Mouse (Mus musculus): ENCODE data around the gene Eme1.
A peak's percentile ranks its signal among the peaks of the same experiment; 100 is the strongest.

Eme1 gene

DNA sequence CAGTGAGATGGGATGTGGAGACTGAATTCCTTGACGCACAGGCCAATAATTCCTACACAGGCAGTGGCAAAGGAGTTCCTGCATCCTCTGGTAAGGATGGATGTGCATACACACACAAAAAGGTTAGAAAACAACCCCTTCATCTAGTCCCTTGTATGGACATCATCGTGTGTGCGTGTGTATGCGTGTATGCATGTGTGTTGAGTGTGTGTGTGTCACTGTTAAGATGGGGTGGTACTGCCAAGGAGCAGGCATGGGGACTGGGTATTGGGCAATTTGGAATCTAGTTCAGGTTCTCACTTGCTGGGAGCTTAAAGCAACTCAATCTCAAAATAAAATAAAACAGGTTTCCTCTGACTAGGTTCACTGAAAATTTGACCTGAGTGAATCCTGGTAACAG lies 7.3 kb downstream of the Eme1 start:
- DNase-seq (ENCODE audit: low read depth, low spot score), result no peak

DNA sequence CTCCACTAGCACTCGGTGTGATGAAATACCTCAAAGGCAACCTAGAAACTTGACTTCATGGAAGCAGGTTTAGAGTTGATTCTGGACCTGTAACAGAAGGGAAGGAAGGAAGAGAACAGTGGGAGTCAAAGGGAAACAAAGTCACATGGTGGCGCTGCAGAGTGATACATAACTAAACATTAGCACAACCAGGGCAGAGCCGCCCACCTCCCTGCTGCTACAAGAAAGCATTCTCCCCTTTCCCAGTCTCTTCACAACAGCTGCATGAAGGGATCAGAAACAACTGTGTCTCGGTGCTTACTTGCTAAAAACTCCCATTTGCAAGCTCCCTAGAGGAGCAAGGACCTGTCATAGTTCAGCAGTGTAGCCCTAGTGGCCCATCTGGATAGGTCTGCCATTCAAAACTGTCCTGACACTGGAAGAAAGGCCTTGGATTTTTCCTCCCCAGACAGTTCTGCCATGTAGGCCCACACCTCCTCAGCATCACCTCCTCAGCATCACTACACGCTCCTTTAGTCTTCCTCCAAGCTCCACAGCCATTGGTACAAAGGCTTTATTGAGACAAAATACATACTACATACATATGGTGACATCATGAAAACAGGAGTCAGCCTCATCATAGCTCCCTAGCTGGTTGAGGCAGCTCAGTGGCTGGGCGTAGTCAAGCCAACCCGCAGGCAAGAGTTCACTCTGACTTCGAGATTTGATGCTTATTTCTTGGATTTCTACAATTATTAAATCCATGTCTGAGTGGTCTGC lies 9.1 kb downstream of the Eme1 start:
- peak; percentile 34 for DNase-seq (ENCODE audit: low read depth, low spot score)

DNA sequence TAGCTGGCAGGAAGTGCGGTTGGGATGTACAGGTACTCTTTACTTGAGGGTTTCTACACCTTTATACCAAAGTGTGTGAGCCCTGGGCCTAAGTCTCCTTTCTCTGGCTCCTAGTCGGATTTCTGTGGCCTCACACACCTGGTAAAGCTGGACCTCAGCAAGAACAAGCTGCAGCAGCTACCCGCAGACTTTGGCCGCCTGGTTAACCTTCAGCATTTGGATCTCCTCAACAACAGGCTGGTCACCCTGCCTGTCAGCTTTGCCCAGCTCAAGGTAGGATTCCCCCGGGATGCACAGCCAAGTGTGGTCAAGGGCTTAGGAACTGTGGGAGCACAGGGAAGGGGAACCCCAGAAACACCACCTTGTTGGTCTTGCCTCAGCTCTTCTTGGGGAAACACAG lies 19.3 kb downstream of the Eme1 start:
- no peak for DNase-seq (ENCODE audit: low read depth, low spot score)

DNA sequence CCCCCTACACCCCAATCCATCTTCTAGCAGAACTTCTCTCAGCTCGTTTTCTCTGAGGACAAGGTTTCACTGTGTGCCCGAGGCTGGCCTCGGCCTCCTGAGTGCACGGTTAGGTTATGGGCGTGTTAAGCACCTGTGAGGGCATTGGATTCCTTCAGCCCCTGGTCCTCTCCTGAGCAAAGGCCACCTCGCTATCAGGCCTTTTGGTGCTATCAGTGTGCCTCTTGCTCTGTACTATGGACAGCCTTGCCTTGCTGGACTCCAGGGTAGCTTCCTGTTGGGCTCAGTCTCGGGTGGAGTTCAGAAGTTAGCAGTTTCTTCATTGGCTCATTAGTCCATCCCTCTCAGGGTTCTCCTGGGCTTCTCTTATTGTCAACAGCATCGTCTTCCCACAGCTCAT lies 20.8 kb downstream of the Eme1 start:
- DNase-seq (ENCODE audit: low read depth, low spot score), result no peak

DNA sequence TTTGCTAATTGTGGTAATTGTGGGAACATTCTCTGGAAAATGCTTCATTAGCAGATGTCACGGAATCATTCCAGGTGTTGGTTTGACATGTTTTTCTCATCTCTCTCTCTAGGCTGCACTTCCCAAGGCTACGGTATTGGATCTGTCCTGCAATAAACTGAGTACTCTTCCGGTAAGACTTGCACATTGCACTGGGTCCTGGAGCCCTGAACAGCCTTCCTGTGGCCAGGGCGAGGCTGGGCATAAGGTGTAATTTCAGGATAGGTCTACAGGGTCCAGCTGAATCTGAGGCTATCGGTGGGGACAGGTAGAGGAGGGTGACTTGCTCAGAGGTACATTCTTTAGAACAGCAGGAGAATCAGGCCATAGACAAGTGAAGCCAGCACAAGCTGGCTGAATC lies 21.8 kb downstream of the Eme1 start:
- no peak for DNase-seq (ENCODE audit: low read depth, low spot score)

DNA sequence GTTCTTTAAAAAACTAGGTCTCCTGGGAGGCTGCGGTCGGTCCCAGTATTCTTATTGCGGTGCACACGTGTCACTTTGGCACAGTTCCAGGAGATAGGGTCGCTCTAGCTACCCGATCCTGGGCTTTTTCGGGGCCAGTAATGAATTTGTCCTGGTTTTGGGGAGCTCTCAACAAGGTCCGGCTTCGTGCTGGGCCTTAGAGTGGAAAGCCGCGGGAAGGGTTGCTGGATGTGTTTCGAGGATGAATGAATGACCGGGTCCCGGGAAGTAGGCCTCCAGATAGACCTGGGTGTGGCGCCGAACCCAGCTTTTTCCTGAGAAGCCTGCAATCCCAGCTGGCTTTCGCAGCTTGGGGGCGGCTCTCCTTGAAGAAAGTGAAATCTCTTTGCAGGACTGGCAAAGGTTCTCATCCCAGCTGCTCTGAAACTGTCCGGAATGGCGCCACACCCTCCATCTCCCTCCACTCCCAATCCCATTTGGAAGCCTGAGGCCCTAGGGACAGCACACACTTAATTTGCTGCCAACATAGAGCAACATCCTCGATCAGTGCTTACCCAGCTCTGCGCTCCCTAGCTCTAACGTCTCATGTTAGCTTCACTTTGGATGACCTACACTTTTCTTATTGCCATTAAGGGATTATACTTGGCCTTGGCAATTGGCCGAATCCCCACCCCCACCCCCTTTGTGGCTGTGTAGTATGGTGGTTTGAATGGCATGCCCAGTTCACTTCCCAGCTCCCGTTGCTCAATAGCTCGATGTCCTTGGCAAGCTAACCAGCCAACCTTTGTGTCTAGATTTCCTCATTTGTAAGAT lies 23.4 kb downstream of the Eme1 start:
- no peak for DNase-seq (ENCODE audit: low read depth, low spot score)

DNA sequence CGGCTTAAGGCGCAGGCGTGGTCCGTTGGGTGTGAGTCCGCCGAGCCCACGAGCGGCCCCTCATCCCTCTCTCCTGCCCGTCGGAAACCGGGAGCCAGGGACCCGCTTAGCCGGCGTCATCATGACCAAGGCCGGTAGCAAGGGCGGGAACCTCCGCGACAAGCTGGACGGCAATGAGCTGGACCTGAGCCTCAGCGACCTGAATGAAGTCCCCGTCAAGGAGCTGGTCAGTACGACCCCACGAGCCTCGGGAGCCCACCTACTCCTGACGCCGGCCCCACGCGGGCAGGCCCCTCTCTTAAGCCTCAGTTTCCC lies 23.9 kb downstream of the Eme1 start:
- DNase-seq (ENCODE audit: low read depth, low spot score), result no peak

DNA sequence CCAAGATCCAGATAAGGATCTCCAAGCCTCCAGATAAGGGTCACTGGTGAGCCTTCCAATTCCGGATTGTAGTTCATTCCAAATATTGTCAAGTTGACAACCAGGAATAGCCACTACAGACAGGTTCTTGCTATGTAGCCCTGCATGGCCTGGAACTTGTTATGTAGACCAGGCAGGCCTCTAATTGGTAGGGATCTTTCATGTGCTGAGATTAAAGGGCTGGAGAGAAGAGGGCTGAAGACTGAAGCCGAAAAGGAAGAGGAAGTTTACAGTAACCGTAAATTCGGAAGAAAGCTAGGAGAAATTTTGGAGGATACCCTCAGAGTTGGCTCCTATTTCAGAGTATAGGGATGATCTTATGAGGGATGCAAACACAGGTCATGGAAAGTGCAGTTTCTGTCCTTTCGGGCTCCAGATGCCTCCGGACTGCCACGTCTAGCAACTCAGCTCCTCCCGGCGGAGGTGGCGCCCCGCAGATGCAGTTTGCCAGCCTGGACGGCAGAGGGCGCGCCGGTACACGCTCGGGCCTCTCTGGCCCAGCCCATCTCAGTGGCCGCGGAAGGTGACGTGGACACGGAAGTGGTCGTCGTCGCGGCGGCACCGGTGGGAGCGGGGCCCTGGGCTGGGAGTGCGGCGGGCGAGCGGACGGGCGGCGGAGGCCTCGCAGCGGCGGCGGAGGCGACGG lies 24.4 kb downstream of the Eme1 start, which contains the start of gene Lrrc59:
Lrrc59 (plus strand) TSS at position 569 of the 685 bp plus-strand sequence.
- peak; percentile 60 for DNase-seq (ENCODE audit: low read depth, low spot score)

DNA sequence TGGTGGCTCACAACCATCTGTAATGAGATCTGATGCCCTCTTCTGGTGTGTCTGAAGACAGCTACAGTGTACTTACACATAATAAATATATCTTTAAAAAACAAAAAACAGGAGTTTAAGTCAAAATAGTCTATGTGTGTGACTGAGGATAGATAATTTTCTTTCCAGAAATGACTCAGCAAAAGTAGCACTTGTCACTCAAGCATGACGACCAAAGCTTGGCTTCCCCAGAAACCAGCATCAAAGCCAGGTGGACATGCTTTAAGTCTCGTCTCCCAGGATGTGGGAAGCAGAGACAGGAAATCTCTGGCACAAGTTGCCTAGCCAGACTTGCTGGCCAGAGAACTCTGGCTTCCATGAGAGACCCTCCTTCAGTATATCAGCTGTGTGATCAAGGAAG lies 31.6 kb downstream of the Eme1 start:
- DNase-seq (ENCODE audit: low read depth, low spot score), result no peak

DNA sequence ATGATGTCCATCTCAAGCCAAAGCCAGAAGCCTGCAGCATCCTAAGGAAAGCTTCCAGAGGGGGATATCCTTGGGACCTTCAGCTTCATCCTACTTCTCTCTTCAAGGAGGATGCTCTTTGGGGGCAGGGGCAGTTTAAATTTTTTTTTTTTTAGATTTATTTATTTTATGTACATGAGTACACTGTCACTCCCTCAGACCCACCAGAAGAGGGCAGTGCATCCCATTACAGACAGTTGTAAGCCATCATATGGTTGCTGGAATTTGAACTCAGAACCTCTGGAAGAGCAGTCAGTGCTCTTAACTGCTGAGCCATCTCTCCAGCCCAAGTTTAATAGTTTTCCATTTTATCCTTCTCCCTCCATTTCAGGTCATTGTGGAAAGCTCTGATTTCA lies 32.3 kb downstream of the Eme1 start:
- DNase-seq (ENCODE audit: low read depth, low spot score), result no peak

DNA sequence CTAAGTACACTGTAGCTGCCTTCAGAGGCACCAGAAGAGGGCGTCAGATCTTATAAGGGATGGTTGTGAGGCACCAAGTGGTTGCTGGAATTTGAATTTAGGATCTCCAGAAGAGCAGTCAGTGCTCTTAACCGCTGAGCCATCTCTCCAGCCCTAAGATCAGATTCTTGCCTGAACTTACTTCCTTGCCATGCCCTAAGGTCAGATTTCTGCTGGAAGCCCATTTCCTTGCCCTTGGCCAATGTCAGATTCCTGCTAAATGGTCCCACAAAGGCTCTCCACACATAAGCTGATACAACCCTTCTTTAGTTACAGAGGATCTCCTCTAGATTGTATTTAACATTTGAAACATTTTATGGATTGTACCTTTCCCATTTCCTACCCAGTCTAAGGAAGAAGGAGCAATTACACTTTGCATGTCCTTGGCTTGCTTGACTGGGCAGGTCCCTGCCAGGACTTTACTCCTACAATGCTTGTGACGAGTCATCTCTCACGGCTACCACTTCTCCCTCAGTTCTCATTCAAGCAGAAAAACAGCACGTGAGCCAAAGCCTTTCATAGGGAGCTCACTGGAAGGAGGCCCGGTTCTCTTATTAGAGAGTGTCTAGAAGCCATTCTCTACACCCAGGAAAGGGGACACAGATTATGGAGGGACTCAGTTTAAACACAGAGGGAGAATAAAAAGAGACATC lies 32.9 kb downstream of the Eme1 start:
- no peak for DNase-seq (ENCODE audit: low read depth, low spot score)

DNA sequence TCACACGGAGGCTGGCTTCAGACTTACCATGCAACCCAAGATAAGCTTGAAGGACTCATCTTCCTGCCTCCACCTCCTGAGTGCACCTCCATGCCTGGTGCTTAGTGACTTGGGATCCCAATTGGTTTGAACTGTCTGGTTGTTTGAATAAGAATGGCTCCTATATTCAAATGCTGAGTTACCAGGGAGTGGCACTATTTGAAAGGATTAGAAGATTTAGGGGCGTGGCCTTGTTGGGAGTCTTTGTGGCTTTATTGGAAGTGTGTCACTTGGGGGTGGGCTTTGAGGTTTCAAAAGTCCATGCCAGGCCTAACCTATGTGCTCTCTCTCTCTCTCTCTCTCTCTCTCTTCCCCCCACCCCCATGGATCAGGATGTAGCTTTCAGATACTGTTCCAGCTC lies 36.1 kb downstream of the Eme1 start:
- DNase-seq (ENCODE audit: low read depth, low spot score), result no peak

DNA sequence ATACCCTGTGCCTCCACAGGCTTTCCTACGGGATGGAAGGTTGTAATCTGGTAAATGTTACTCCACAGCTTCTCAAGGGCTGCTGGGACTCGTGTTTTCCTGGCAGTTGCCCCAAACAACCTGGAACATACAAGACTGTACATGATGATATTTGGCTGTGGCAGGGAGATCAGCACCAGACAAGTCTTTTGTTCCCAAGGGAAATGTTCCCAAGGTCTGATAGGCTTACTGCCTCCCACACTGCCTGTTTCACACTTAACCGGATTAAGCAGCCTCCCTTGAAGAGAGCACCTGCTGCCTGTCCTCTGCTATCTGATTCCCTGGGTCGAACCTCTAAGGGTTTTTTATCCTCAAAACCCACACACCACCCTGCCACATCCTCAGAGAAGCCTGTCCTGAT lies 38.3 kb downstream of the Eme1 start:
- no peak for DNase-seq (ENCODE audit: low read depth, low spot score)

DNA sequence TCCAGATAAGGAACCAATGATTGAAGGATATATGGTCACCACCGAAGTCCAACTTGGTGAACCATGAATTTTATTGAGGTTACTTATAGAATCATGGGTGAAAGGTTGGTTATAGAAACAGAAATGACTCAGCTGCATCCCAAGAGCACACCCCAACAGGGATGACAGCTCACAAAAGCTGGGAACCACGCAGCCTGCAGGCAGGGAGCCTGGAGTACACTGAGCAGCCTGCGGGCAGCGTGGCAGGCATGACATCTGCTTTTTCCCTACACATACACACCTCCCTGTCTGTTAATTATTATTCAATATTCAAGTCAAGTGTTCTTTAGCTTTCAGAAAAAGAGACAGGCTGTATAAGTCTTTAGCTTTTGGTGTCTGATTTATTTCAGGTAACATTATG lies 39.2 kb downstream of the Eme1 start:
- no peak for DNase-seq (ENCODE audit: low read depth, low spot score)

DNA sequence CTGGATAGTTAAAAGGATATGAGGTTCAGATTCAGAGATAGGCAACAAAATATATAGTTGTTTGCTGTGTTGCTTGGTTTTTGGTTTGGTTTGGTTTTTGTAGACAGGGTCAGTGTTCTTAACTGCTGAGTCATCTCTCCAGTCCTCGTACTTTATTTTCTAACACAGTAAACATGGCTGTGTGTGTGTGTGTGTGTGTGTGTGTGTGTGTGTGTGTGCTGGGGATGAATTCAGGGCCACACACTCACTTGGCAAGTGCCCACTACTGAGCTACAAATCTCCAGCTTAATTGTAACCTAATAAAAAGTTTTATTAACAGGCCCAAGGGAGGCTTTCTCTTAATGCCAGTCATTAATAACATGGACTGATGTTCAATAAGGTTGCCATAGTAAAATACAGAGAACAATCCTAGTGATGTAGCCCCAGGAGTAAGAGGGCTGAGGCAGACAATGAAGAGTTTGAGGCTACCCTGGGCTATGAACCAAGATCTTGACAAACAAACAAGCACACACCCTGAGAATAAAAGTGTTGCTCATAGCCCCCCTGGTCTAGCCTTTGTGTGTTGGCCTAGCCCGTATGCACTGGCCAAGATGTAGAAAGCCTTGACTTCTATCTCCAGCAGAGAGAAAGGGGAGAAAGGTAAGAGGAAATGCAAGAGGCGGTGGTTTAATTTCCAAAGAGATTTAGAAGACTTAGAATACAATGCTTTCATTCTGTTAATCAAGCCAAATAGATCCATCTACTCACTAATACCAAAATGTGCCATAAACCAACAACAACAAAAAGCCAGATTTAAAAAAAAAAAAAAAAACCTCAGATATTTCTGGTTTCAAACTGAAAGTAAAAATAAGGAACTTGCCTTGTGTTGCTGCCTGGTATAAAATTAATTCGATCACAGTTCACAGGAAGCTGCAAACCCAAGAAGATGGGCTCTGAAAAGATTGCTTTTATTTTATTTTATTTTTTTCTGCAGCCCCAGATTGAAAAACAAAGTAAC lies 42.7 kb downstream of the Eme1 start:
- DNase-seq (ENCODE audit: low read depth, low spot score), result no peak

DNA sequence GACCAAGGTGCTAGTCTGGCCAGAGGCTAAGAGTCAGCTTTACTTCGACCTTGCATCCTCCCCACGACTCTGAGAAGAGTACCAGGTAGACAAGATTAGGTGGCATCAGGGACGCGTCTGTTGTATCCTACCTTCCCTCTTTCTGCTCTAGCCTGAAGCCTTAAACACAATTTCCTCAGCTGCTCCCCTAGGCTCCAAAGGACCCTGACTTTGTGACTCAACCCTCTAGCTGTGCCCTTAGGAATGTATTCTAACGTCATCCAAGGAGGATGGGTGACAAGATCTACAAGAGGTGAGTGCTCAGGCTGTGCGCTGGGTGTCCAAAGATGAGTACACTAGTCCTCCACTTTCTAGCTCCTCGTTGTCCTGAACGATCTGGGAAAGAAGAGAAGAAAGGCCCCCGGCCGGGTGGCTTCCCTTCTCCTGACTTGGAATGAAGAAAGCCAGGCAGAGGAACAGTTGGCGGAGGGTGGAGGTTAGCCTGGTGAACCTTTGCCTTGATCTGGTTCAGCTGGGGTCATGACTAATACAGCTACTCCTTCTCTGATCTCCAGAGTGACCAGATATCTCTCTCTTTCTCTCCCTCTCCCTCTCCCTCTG lies 51.3 kb downstream of the Eme1 start:
- no peak for DNase-seq (ENCODE audit: low read depth, low spot score)

DNA sequence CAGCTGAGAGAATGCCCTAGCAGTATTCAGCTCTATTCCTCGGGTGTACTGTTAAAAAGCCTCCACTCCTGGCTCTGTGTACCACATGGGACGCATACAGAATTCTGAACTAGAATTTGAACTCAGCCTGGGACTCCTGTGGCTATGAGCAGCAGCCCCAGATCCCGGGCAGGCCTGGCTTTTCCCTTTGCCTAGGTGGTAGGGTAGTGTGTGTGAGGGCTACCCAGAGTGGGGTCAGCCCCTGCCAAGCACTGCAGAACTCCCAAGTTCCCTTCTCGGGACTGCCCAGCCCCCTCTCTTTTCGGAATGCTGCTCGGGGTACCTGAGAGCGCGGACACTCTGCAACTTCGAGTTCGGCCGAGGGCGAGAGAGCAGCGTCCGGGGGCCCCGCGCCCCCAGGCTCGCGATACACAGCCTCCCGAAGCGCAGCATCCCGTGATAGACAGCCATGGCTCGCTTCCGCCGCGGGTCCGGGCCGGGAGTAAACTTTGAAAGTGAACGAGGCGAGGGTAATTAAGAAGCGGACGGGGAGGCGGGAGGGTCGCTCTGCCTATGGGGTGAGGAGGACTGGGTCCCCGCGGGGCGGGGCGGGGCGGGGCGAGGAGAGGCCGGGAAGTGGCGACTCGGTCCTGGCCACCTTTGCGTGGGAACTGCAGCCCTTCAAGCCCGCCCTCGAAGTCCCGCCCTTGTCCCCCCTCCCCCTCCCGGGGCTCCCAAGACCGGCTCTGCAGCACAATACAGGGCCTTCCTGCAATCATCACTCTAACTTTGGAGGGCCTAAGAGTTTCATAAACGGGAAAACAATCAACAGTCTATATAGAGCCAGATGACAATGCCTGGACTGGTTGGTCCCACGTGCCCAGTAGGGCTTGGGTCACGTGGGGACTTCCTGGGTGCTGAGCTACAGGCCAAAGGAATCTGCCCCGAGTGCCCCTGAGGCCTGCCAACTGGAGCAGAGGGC lies 52.2 kb downstream of the Eme1 start, which contains the start of gene Acsf2:
Acsf2 (minus strand) TSS at position 551 of the 961 bp plus-strand sequence.
- no peak for DNase-seq (ENCODE audit: low read depth, low spot score)

DNA sequence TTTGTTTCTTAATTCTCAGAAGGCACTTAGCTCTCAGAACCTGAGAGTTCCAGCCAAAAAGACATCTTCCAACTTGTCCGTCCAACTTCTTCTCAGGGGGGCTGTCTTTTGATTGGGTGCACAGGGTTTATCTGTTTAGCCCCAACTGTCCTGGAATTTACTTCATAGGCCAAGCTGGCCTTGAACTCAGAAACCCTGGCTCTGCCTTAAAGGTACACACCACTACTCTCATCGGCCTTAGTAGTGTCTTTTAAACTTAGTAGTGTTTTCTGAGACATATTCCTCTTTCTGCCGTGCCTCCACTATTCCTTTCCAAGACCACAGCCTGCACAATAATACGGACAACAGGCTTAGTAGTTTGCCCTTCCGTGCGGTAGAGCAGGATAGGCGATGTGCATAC lies 53.3 kb downstream of the Eme1 start:
- DNase-seq (ENCODE audit: low read depth, low spot score), result no peak

DNA sequence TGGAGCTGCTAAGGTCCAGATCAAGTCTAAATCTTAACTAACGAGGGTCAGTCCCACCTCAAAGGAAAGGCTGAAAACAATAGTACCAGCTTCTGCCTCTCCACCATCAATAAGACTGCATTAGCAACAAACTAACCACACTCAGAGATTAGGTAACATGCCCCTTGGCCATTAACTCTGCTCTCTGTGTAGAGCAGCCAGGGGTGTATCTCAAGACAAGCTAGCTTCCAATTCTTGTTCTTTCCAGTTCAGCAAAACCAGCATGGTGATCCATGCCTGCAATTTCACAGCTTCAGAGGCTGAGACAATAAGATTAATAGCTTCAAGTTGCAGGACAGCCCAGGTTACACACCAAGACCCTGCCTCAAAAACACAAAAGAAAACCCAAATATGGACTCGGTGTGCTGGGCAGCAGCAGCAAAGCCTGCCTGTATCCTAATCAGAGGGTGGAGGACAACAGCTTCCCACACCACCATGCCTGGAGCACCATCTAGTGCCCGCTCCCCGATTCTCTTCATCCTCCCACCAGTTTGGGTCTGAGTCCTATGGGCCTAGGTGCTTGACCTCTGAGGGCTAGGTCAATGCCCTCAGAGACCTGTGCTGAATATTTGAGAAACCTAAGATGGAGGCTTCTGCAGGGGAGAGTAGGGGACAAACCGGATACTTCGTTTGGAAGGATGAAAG lies 55.2 kb downstream of the Eme1 start:
- no peak for DNase-seq (ENCODE audit: low read depth, low spot score)

Data from telencephalon, adult 2 months (tissue).